Mouse (Mus musculus) E14TG2a.4 (cell line): ENCODE results near the gene Arhgap20.

Experiments
- H3K27me3 ChIP-seq: 2 replicates; pipeline ENCODE4 v1.6.1; 2014; ENCODE audit warnings: low read length, control low read depth; ENCODE audit not compliant: insufficient read depth
- H3K36me3 ChIP-seq: 2 replicates; pipeline ENCODE4 v1.6.1; 2014; ENCODE audit warnings: low read length, control low read depth; ENCODE audit not compliant: insufficient read depth
- H3K4me1 ChIP-seq: replicated peaks from 2 replicates; pipeline ENCODE4 v1.6.1; 2014; ENCODE audit warnings: low read depth, low read length, control low read depth
- H3K4me3 ChIP-seq: replicated peaks from 2 replicates; pipeline ENCODE4 v1.5.1; 2014; ENCODE audit warnings: mild to moderate bottlenecking, low read length
- H3K9me3 ChIP-seq: 2 replicates; pipeline ENCODE4 v1.6.1; 2014; ENCODE audit warnings: low read length, control low read depth
- CTCF ChIP-seq: conservative IDR thresholded peaks from 2 replicates; pipeline ENCODE4 v1.5.1; 2014; ENCODE audit warnings: low read length
- NANOG ChIP-seq: IDR thresholded peaks from 2 replicates; pipeline ENCODE4 v1.6.1; 2014; ENCODE audit warnings: borderline replicate concordance, low read length, mixed read lengths
- POU5F1 ChIP-seq: IDR thresholded peaks from 2 replicates; pipeline ENCODE4 v1.6.1; 2014; ENCODE audit warnings: low read length, borderline replicate concordance

Gene Arhgap20

GRCm38 (mm10) chr9:51787380-51787779, 22.2 kb downstream of the Arhgap20 start:
- H3K4me3 ChIP-seq = no peak overlapping the region

GRCm38 (mm10) chr9:51788466-51788865, 23.3 kb downstream of the Arhgap20 start:
- Histone ChIP-seq H3K4me1 (no peaks in the 10 kb centered on the region), H3K9me3 (no peaks in the 10 kb centered on the region), H3K4me3 (no peak overlapping the region), H3K36me3 (no peaks in the 10 kb centered on the region), H3K27me3 (no peaks in the 10 kb centered on the region)
- TF ChIP-seq CTCF (no peak), POU5F1 (no peak), NANOG (no peak)

More at GRCm38 (mm10) chr9:51787380-51787779, 22.2 kb downstream of the Arhgap20 start:
- H3K36me3 ChIP-seq = no peaks in the 10 kb centered on the region
- no peaks in the 10 kb centered on the region for H3K27me3 ChIP-seq
- no peaks in the 10 kb centered on the region for H3K9me3 ChIP-seq
- H3K4me1 ChIP-seq = no peaks in the 10 kb centered on the region
- TF ChIP-seq POU5F1 (no peak), CTCF (0 out of 2 replicates have a peak, but pooled peaks have one; percentile 3)

GRCm38 (mm10) chr9:51795206-51795605, 30.1 kb downstream of the Arhgap20 start:
- no peaks in the 10 kb centered on the region for H3K36me3 ChIP-seq
- H3K4me3 ChIP-seq = no peak overlapping the region
- no peaks in the 10 kb centered on the region for H3K4me1 ChIP-seq
- TF ChIP-seq POU5F1 = no peak
- no peak for TF ChIP-seq CTCF
- TF ChIP-seq NANOG = no peak
- H3K9me3 ChIP-seq = no peaks in the 10 kb centered on the region
- no peaks in the 10 kb centered on the region for H3K27me3 ChIP-seq

- H3K27me3 ChIP-seq = no peaks in the 10 kb centered on the region
- TF ChIP-seq NANOG = no peak
- no peak for TF ChIP-seq CTCF
- no peak for TF ChIP-seq POU5F1
- H3K4me3 ChIP-seq = no peak overlapping the region
- no peaks in the 10 kb centered on the region for H3K4me1 ChIP-seq
- no peaks in the 10 kb centered on the region for H3K9me3 ChIP-seq
- H3K36me3 ChIP-seq = no peaks in the 10 kb centered on the region
These were observed 33.1 kb downstream of the Arhgap20 start for GRCm38 (mm10) chr9:51798251-51798650.

- TF ChIP-seq POU5F1 = no peak
- TF ChIP-seq NANOG = no peak
- no peak for TF ChIP-seq CTCF
- 0 out of 2 replicates have a peak, but pooled peaks cover under 1% of the 10 kb centered on the region for H3K9me3 ChIP-seq
- no peaks in the 10 kb centered on the region for H3K27me3 ChIP-seq
- no peak overlapping the region for H3K4me3 ChIP-seq
- no peaks in the 10 kb centered on the region for H3K4me1 ChIP-seq
- H3K36me3 ChIP-seq = no peaks in the 10 kb centered on the region
These were observed 34.0 kb downstream of the Arhgap20 start for GRCm38 (mm10) chr9:51799156-51799555.

- no peaks in the 10 kb centered on the region for H3K36me3 ChIP-seq
- TF ChIP-seq POU5F1 = no peak
- TF ChIP-seq CTCF = no peak
- no peak for TF ChIP-seq NANOG
- 0 out of 2 replicates have a peak, but pooled peaks cover 4% of the 10 kb centered on the region for H3K9me3 ChIP-seq
- H3K27me3 ChIP-seq = no peaks in the 10 kb centered on the region
- H3K4me3 ChIP-seq = no peak overlapping the region
- H3K4me1 ChIP-seq = no peaks in the 10 kb centered on the region
These were observed 42.1 kb downstream of the Arhgap20 start for GRCm38 (mm10) chr9:51807272-51807671.

- no peaks in the 10 kb centered on the region for H3K9me3 ChIP-seq
- no peaks in the 10 kb centered on the region for H3K27me3 ChIP-seq
- no peaks in the 10 kb centered on the region for H3K36me3 ChIP-seq
- no peak overlapping the region for H3K4me3 ChIP-seq
- peaks cover 5% of the 10 kb centered on the region; the same call in 1 of the 2 replicates for H3K4me1 ChIP-seq
- TF ChIP-seq NANOG (no peak), CTCF (no peak), POU5F1 (no peak)
These were observed 47.8 kb downstream of the Arhgap20 start for GRCm38 (mm10) chr9:51812931-51813330.

- no peaks in the 10 kb centered on the region for H3K9me3 ChIP-seq
These were observed 59.4 kb downstream of the Arhgap20 start for GRCm38 (mm10) chr9:51824516-51824915.

GRCm38 (mm10) chr9:51831596-51831995, 66.5 kb downstream of the Arhgap20 start:
- Histone ChIP-seq H3K27me3 (no peaks in the 10 kb centered on the region), H3K4me1 (no peaks in the 10 kb centered on the region), H3K9me3 (no peaks in the 10 kb centered on the region), H3K4me3 (no peak overlapping the region), H3K36me3 (no peaks in the 10 kb centered on the region)
- TF ChIP-seq NANOG (no peak), CTCF (no peak), POU5F1 (no peak)

More at GRCm38 (mm10) chr9:51824516-51824915, 59.4 kb downstream of the Arhgap20 start:
- Histone ChIP-seq H3K27me3 (no peaks in the 10 kb centered on the region), H3K4me3 (no peak overlapping the region), H3K4me1 (no peaks in the 10 kb centered on the region), H3K36me3 (no peaks in the 10 kb centered on the region)
- TF ChIP-seq POU5F1 = no peak
- TF ChIP-seq CTCF = no peak
- no peak for TF ChIP-seq NANOG
